Mouse (Mus musculus): ENCODE data around the gene Mdk.

Gene Mdk

DNA sequence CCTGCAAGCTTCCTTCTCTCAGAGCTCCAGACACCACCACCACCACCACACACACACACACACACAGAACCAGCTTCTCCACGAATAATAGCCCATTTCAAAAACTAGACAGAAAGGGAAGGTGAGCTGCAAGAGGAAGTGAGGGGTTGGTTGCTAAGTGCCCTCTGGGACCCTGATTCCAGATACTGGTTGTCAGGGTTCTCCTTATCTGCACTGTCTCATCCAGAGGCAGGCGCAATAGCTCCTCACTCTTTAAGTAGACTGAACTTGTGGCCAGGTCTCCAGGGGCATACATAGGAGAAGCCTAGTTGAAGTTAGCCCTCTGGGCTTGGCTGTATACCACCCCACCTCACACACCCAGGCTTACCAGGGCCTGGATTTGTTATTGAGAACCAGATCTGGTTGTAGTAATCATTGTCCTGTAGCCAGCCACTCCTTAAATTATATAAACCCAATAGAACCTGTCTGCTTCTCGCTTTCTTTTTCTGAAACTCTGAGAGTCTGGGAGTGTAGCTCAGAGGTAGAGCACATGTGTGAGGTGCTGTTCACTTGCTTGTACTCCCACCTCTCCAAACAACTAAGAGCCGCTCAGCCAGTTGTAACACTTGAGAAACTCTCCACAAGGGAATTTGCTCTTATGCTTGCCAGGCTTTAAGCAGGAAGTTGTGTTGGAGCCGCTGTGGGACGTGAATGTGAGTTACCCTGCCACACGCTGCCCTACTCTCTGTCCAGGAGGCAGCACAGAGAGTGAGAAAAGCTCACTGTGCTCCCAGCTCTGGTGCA is 18.6 kb downstream of the Mdk start:
- no peak for DNase-seq (ENCODE audit: low read depth, low spot score)

DNA sequence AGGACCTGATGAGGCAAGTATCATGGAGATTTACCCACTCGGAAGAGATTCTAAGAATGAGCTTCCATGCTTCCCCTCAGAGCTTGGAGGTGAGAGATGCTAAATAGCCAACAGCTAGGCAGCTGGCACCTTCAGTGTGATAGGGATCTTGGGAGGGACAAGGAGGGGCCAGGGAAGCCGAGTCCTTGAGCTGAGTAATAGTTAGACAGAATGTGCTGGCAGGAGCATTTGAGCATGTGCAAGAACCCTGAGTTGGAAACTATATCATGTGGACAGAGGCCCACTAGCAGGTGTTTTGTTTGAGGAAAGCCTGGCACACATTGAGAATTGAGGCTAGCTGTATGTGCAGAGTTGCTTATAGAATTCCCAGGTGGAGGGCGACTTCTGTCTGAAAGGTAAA is 19.5 kb downstream of the Mdk start:
- DNase-seq (ENCODE audit: low read depth, low spot score), result no peak

DNA sequence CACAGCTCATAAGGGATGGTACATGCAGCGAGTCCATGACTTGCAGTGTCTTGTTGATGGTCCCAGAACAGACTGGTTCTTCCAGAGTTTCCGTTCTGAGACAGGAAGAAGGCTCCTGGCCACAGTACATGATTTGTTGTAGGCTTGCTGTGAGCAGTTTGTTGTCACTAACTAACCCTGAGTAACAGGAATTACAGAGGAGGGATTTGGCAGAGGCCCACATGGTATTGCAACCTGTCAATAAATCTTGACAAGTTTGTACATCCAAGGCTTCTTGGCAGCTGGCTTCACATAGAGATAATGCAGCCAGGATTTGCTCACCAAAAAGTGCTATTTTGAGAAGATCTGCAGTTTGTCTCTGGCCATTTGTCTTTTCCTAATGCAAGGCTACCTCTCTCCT is 26.0 kb downstream of the Mdk start:
- no peak for DNase-seq (ENCODE audit: low read depth, low spot score)

DNA sequence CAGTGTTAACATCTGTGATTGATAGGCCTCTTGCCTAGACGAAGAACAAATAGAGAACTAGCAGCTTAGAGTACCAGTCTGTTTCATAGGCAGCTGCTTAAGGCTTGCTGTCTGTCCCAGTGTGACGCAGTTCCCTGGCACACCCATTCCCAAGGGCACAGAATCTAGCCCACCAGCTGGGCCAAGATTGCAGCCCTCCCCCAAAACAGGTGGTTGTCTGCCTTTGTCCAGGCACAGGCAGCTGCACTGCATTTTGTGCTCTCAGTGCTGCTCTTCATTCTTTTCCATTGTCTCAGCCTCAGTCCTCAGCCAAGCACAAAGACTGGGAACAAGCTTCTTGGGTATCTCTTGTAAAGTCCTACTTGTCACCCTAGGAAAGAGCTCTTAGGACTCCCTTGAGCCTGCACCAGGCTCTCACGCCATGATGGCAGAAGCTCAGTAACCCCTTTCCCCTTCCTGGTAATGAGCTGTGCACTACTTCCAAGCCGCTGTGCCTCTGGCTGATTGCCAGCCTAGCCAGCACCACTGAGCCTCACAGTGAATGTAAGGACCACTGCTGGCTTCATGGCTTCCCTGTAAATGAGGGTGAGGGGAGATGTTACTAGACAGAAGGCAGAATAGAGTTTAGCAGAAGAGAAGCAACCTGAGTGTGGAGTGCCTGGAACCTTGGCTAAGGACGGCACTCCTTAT is 27.3 kb downstream of the Mdk start:
- no peak for DNase-seq (ENCODE audit: low read depth, low spot score)

DNA sequence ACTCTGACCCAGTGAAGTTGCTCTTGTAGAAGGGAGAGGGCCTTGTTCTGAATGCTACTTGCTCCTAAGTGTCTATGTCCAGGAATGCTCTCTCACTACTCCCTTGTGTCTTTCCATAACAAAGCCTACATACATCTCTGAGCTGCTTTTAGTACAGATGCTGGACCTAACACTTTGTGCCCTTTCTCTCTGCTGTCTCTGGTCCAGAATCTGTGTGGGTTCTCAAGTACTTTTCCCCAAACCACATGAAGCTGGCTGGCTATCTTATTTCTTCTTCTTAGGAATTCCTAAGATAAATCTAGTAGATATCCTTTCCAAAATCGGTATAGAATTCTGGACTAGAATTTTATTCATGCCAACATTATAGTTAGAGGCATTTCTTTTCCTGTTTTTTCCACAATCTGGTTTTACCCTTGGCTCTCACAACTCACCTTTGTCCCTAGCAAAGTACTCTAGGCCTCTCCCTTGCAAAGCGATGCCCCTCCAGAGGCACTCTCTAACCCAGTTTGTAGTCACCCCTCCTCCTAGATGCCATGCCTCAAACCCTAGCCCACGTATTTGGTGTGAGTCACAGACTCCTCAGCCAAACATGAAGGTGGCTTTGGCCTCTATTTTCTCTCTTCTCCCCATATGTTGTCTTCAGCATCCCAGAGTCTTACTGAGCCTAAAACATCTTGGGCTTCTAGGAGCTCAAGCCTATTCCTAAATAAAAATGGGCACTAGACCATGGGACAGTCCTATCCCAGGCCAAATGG is 28.7 kb downstream of the Mdk start:
- no peak for DNase-seq (ENCODE audit: low read depth, low spot score)

DNA sequence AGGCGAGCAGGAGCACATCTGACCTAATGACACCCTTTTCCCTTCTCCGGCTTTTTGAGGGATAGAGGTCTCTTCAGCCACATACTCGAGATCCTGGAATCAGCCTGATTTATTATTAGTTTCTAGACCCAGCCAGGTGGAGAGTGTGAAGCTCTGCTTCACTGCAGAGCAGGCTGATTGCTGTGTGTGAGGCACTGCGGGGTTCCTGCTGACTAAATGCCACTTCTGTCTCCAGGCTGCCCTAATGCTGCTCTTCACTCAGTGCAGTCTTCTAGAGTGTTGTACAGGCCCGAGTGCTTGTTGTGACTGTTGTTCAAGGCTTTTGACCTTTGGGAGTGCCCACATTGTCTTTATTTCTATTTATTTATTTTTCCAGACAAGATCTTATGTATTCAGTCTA is 29.8 kb downstream of the Mdk start:
- DNase-seq (ENCODE audit: low read depth, low spot score), result no peak

DNA sequence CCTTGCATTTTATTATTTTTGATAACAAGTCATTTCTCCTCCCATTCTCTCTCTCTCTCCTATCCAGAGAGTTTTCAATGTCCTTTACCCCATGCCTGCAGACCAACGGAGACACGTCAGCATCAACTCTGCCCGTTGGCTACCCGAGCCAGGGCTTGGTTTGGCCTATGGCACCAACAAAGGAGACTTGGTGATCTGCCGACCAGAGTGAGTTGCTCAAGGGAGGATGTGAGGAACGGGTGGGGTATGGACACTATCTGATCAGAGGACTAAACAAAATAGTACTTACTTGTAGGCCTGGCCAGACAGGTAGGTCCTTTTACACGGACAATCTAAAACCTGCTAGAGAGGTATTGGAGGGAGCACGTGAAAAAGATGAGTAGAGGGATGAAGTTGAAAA is 31.7 kb downstream of the Mdk start:
- no peak for DNase-seq (ENCODE audit: low read depth, low spot score)

DNA sequence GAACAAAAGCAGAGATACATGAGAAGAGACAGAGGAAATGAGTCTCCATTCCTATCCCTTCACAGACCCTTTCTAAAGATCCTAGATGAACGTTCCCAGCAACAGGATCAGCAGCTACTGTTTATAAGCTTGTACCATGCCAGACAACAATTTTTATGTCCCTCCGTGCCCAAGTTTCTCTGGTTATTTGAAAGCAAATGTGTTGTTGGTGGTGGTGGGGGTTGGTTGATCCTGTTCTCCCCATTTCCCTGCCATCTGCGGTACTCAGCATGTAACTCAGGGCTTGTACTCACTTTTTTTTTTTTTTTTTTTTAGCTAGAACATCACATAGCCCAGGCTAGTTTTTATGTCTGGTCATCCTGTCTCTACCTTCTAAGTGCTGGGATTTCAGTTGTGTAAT is 33.0 kb downstream of the Mdk start:
- DNase-seq (ENCODE audit: low read depth, low spot score), result no peak

DNA sequence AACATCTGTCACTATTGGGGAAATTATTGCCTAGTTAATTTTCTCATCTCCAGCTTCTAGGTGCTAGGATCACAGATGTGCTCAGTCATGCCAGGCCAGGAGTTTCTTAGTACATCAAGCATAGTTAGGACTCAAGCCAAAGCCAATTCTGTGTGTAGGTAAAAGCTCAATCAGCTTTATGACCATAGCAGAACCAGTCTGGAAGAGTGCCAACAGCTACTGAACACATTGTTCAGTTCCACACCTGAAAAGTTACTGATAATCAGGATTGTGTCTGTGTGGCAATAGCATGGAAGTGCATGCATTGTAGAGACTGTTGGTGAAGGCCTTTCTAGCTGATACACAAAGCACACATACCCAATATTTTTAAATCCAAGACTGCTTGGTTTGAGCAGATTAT is 34.1 kb downstream of the Mdk start:
- DNase-seq (ENCODE audit: low read depth, low spot score), result no peak

DNA sequence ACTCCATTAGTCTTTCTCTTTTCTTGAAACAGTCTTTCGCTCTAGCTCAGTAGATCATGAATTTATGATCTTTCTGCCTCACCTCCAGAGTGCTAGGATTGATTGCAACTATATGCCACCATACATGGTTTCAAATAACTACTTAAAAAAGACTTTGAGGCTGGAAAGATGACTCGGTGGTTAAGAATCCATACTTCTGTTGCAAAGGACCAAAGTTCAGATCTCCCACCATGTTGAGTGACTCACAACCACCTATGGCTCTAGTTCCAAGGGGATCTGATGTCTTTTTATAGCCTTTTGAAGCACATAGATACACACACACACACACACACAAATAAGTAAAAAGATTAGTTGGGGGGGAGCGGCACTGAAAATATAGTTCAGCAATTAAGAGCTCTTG is 36.7 kb downstream of the Mdk start:
- DNase-seq (ENCODE audit: low read depth, low spot score), result no peak

DNA sequence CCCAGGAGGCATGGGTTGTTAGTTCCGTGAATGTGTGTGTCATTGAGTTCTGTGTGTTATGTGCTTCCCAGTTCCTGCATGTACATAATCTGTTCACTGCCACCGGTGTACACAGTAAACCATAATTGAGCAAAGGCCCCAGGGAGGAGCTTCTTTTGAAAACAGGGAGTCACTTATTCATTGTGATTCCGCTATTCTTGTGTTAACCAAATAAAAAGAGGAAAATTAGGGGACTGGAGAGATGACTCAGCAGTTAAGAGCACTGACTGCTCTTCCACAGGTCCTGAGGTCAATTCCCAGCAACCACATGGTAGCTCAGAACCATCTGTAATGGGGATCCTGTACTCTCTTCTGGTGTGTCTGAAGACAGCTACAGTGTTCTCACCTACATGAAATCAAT is 37.4 kb downstream of the Mdk start:
- no peak for DNase-seq (ENCODE audit: low read depth, low spot score)

DNA sequence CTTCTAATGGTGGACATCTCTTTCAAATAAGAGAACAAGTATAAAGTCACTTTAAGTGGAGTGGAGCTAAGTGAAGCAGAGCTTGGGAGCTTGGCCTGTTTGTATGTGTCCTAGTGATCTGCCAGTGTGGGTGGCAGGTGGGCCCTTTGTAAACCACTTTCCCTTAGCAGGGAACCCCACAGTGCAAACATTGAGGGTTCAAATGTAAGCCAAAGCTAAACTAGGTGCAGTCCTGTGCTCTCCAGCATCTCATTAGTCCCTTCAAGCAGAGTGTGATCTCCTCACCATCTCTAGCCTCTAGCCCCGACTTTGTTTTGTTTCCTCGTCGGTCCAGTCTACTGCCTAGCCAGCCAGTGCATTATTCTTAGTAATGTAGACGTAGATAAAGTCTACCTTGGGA is 47.5 kb downstream of the Mdk start:
- DNase-seq (ENCODE audit: low read depth, low spot score), result no peak

DNA sequence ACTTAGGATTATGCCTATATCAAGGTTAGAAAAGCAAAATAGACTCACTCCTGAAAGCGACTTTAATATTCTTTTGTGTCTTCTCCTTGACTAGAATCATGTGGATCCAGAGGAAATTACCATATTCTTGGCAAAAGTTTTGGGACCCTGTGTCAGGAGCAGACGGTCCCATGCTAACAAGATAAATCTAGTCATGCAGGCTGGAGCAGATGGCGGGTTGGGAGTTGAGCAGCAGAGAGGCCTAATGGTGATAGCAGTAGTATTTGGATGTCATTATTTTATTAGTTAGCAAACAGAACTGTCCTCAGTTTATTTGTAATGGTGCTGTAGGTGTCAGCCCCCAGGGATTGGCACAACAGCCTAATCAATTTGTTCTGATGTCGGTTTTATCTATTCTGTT is 48.1 kb downstream of the Mdk start:
- no peak for DNase-seq (ENCODE audit: low read depth, low spot score)
